Mouse (Mus musculus) midbrain, embryonic 11.5 days (tissue): ENCODE results near the gene Bcl2. TPM values are rescaled to one million over a fixed set of nuclear protein-coding genes. Genes with fewer than 3 reads are reported as not detected.

ENCODE experiments used
- ATAC-seq: fragments of 200-750 bp; cut with Nextera tagmentation; 2 replicates; pipeline ENCODE4 v1.8.0; 2017; ENCODE audit warnings: moderate TSS enrichment, moderate library complexity; ENCODE audit not compliant: low FRiP score
- DNase-seq: peaks from one replicate; pipeline ENCODE4 v3.0.0; 2015; ENCODE audit warnings: low spot score; ENCODE audit errors: missing footprints
- H3K27ac ChIP-seq: fragments of 300-500 bp; sonication (generic); 2 replicates; pipeline ENCODE4 v1.5.1; 2014; ENCODE audit warnings: low read depth, low read length
- H3K27me3 ChIP-seq: fragments of 300-500 bp; sonication (generic); 2 replicates; pipeline ENCODE4 v1.6.1; 2014; ENCODE audit warnings: mild to moderate bottlenecking, low read length, moderate library complexity, mixed read lengths; ENCODE audit not compliant: control insufficient read depth, insufficient read depth
- H3K36me3 ChIP-seq: fragments of 300-500 bp; sonication (generic); 2 replicates; pipeline ENCODE4 v1.6.1; 2014; ENCODE audit warnings: mild to moderate bottlenecking, low read length, moderate library complexity, mixed read lengths; ENCODE audit not compliant: control insufficient read depth, insufficient read depth
- H3K4me1 ChIP-seq: fragments of 300-500 bp; sonication (generic); 2 replicates; pipeline ENCODE4 v1.6.1; 2014; ENCODE audit warnings: low read length; ENCODE audit not compliant: control insufficient read depth, insufficient read depth
- H3K4me2 ChIP-seq: fragments of 300-500 bp; sonication (generic); 2 replicates; pipeline ENCODE4 v1.6.1; 2014; ENCODE audit warnings: mild to moderate bottlenecking, moderate library complexity
- H3K4me3 ChIP-seq: fragments of 300-500 bp; sonication (generic); 2 replicates; pipeline ENCODE4 v1.5.1; 2014; ENCODE audit warnings: low read depth, low read length
- H3K9ac ChIP-seq: fragments of 300-500 bp; sonication (generic); 2 replicates; pipeline ENCODE4 v1.6.1; 2014; ENCODE audit warnings: low read length
- H3K9me3 ChIP-seq: fragments of 300-500 bp; sonication (generic); 2 replicates; pipeline ENCODE4 v1.6.1; 2016; ENCODE audit warnings: low read length; ENCODE audit not compliant: control insufficient read depth
- WGBS: fragments of 180-500 bp; shearing (Covaris S2); extraction: QIAGEN DNeasy Blood & Tissue Kit; methylation state at CpG from one replicate; pipeline ENCODE4 v1.1.7; 2014; 5-methylcytosine and 5-hydroxymethylcytosine counted together
- polyA plus RNA-seq: library from polyadenylated mRNA; unstranded; fragments of >200 nt; fragmentation: Nextera tagmentation; extraction: Ambion mirVana; gene quantifications from 2 replicates; pipeline ENCODE4 v1.2.1, GENCODE M21; 2014

The Bcl2 gene
- polyA plus RNA-seq, 1 experiment from 2014 or later: 6.2 TPM

- Histone ChIP-seq H3K9ac (no peak overlapping the region), H3K4me1 (peaks cover 8% of the 10 kb centered on the region; the same call in 1 of the 2 replicates), H3K36me3 (no peaks in the 10 kb centered on the region), H3K27ac (peak overlapping the region; percentile 23), H3K4me3 (no peak overlapping the region), H3K27me3 (no peaks in the 10 kb centered on the region), H3K9me3 (no peaks in the 10 kb centered on the region), H3K4me2 (no peak overlapping the region)
- 44% methylated on average over 14 of the region's 14 CpGs for WGBS
- DNase-seq (peak; percentile 92), ATAC-seq (peak; percentile 84)
Measured at GRCm38 (mm10) chr1:106583245-106584241, 130.5 kb downstream of the Bcl2 start.

- H3K27ac ChIP-seq: no peak overlapping the region
- no peak overlapping the region for H3K4me2 ChIP-seq
- H3K27me3 ChIP-seq: no peaks in the 10 kb centered on the region
- peaks cover 8% of the 10 kb centered on the region; the same call in 1 of the 2 replicates for H3K4me1 ChIP-seq
- no peak overlapping the region for H3K4me3 ChIP-seq
- H3K36me3 ChIP-seq: no peaks in the 10 kb centered on the region
- WGBS: 66% methylated on average over 3 of the region's 3 CpGs
- ATAC-seq (no peak; the same call in 1 of the 2 replicates), DNase-seq (no peak)
- no peak overlapping the region for H3K9ac ChIP-seq
- no peaks in the 10 kb centered on the region for H3K9me3 ChIP-seq
Measured at GRCm38 (mm10) chr1:106582810-106583209, 131.3 kb downstream of the Bcl2 start.

GRCm38 (mm10) chr1:106581812-106582211, 132.3 kb downstream of the Bcl2 start:
- no peak for DNase-seq
- Histone ChIP-seq H3K4me1 (peaks cover 8% of the 10 kb centered on the region; the same call in 1 of the 2 replicates), H3K36me3 (no peaks in the 10 kb centered on the region), H3K4me3 (no peak overlapping the region), H3K27ac (no peak overlapping the region), H3K27me3 (no peaks in the 10 kb centered on the region), H3K9me3 (no peaks in the 10 kb centered on the region), H3K9ac (no peak overlapping the region), H3K4me2 (no peak overlapping the region)
- 80% methylated on average over 2 of the region's 2 CpGs for WGBS
- no peak for ATAC-seq

DNA sequence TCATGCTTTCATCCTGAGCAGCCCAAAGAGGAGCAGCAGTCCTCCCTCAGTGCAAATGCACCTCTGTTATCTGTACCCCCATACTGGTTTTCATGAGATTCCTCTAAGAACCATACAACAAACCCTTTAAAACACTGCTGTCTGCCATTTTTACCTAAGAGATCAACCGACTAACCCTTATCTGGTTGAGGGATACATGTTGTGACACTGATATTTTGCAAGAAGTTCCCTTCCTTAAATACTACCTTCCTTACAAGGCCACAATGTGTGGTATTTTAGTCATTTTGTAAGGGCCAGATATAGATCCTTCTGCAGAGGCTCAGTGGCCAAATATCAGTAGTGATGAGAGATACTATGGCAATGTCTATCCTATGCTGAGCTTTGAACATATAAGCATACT, 134.3 kb downstream of the Bcl2 start:
- no peak for ATAC-seq
- Histone ChIP-seq H3K9ac (no peak overlapping the region), H3K36me3 (no peaks in the 10 kb centered on the region), H3K4me1 (peaks cover 8% of the 10 kb centered on the region; the same call in 1 of the 2 replicates), H3K27ac (no peak overlapping the region), H3K4me2 (no peak overlapping the region), H3K4me3 (no peak overlapping the region), H3K9me3 (no peaks in the 10 kb centered on the region), H3K27me3 (no peaks in the 10 kb centered on the region)
- no peak for DNase-seq
- 95% methylated on average over 1 of the region's 1 CpGs for WGBS

DNA sequence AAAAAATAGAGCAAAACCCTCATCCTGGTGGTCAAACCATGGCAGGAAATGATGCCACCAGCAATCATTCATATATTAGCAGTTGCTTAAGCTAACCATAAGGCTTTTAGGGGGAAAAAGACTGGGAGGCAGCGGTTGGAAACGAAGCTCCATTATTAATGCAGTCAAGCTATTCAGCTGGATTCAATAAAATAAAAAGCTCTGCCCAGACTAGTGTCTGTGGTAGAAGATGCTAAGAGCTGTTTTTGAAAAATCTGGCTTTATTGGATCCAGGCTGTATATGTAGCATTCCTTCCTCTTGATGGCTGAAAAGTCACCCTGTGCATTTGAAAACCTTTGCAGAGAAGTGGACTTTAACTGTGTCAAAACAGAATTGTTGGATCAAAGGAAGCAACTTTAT, 141.6 kb downstream of the Bcl2 start:
- 85% methylated on average over 2 of the region's 2 CpGs for WGBS
- H3K9me3 ChIP-seq: no peaks in the 10 kb centered on the region
- H3K4me3 ChIP-seq: no peak overlapping the region
- H3K36me3 ChIP-seq: no peaks in the 10 kb centered on the region
- no peak for ATAC-seq
- H3K4me1 ChIP-seq: no peaks in the 10 kb centered on the region
- no peak overlapping the region for H3K9ac ChIP-seq
- no peaks in the 10 kb centered on the region for H3K27me3 ChIP-seq
- H3K27ac ChIP-seq: no peak overlapping the region
- H3K4me2 ChIP-seq: no peak overlapping the region
- DNase-seq: no peak

DNA sequence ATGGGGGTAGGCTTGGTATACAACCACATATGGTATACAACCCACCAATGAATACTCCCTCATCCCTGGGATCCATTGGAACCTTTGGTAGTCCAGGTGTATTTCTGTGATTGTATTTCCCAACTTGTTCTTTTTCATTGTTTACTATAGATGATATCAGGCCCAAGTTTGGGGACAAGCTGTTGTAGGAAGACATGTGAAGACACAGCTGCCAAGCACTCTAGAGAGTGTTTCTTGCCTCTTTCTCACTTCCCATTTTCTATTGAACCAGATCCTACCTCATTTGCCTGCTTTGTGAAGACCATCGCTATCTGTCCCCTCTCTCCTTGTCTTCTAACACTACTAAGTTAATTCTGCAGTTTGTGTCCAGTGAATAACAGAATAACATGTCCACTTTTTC, 143.2 kb downstream of the Bcl2 start:
- Histone ChIP-seq H3K9ac (no peak overlapping the region), H3K27ac (no peak overlapping the region), H3K27me3 (no peaks in the 10 kb centered on the region), H3K36me3 (no peaks in the 10 kb centered on the region), H3K4me1 (no peaks in the 10 kb centered on the region), H3K9me3 (no peaks in the 10 kb centered on the region), H3K4me3 (no peak overlapping the region), H3K4me2 (no peak overlapping the region)
- WGBS: 94% methylated on average over 1 of the region's 1 CpGs
- ATAC-seq: no peak
- no peak for DNase-seq

- no peak overlapping the region for H3K4me2 ChIP-seq
- H3K27me3 ChIP-seq: no peaks in the 10 kb centered on the region
- H3K27ac ChIP-seq: no peak overlapping the region
- no peak overlapping the region for H3K9ac ChIP-seq
- no peaks in the 10 kb centered on the region for H3K4me1 ChIP-seq
- no peaks in the 10 kb centered on the region for H3K9me3 ChIP-seq
- no peak overlapping the region for H3K4me3 ChIP-seq
- H3K36me3 ChIP-seq: no peaks in the 10 kb centered on the region
- 86% methylated on average over 6 of the region's 6 CpGs for WGBS
- ATAC-seq: no peak
- no peak for DNase-seq
Measured at GRCm38 (mm10) chr1:106570366-106570765, 143.7 kb downstream of the Bcl2 start.

- Histone ChIP-seq H3K27ac (no peak overlapping the region), H3K4me3 (no peak overlapping the region), H3K9ac (no peak overlapping the region), H3K9me3 (no peaks in the 10 kb centered on the region), H3K4me1 (no peaks in the 10 kb centered on the region), H3K36me3 (no peaks in the 10 kb centered on the region), H3K27me3 (no peaks in the 10 kb centered on the region), H3K4me2 (no peak overlapping the region)
- DNase-seq: no peak
- no peak for ATAC-seq
- 89% methylated on average over 6 of the region's 6 CpGs for WGBS
Measured at GRCm38 (mm10) chr1:106569674-106570073, 144.4 kb downstream of the Bcl2 start.

DNA sequence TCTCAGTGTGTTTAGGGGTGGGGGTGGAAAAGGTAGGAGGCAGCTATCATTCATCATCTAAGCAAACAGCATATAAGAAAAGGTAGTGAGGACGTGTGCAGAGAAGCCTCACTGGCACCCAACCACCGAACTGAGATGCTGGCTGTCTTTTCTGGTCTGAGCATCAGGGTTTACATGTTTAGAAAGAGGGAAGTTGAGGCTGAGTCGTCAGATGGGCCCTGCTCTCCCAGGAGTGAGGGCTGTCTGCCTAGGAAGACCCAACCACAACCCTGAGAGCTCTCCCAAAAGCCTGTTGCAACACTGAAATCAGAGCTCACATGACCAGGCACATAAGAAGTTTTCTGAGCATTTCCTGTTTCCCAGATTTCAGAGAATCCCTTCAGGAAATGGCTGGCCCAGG, 145.2 kb downstream of the Bcl2 start:
- no peak overlapping the region for H3K4me3 ChIP-seq
- H3K9ac ChIP-seq: no peak overlapping the region
- no peaks in the 10 kb centered on the region for H3K36me3 ChIP-seq
- no peaks in the 10 kb centered on the region for H3K9me3 ChIP-seq
- no peaks in the 10 kb centered on the region for H3K4me1 ChIP-seq
- DNase-seq: no peak
- no peak overlapping the region for H3K27ac ChIP-seq
- no peak overlapping the region for H3K4me2 ChIP-seq
- 75% methylated on average over 3 of the region's 3 CpGs for WGBS
- no peaks in the 10 kb centered on the region for H3K27me3 ChIP-seq
- ATAC-seq: no peak
